Mouse (Mus musculus) B cell, adult 62 days (primary cell): Measurements from ENCODE around the gene Ccdc65. TPM values are rescaled to one million over a fixed set of nuclear protein-coding genes. Genes with fewer than 3 reads are reported as not detected.

Source experiments
- total RNA-seq: library from RNA; stranded (reverse); gene quantifications from 4 replicates; pipeline ENCODE4 v1.2.4, GENCODE M21; 2023

Ccdc65 gene
- not detected in 4 replicates for total RNA-seq

GRCm38 (mm10) chr15:98707766-98708372 is at the start of gene Ccdc65:
Gene Ccdc65 (plus strand): TSS chr15:98708207.

DNA sequence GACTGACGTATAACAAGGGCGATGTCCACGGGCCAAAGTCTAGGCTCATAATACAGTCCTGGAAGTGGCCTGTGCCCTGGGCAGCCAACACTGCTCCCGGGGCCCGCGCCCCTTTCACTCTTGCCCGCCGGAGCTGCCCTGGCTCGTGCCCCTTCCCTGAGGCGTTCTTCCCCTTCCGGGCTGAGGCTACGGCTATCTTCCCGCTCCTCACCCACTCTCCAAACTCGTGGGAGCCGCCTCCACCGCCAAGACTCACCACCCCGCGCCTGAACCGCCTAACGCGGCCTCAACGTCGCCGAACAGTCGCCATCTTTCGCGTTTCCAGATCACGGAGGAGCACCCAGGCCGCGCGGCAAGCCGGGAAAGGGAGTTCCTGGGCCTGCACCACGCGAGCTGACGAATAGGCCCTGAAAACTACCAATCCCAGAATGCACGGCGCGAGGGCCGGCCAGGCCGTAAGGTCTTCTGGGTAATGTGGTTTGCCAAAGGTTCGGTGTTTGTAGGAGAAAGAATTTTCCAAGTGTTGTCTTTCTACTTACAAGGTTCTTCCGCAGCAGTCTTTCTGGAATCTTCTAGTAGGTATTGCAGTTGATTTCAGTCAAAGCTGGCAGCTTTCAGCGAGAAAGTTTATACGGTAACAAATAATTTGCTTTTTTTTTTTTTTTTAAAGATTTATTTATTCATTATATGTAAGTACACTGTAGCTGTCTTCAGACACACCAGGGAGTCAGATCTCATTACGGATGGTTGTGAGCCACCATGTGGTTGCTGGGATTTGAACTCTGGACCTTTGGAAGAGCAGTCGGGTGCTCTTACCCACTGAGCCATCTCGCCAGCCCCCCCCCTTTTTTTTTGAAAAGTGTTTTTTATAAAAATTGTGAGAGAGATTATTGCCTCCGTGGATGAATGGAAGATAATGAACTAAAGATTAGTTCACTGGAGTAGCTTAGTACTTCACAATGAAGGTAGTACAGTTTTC is 45.2 kb upstream of the Ccdc65 start, which contains the start of gene Ddx23:
TSS of gene Ddx23 (minus strand) at position 328 of the 979 bp plus-strand sequence.

DNA sequence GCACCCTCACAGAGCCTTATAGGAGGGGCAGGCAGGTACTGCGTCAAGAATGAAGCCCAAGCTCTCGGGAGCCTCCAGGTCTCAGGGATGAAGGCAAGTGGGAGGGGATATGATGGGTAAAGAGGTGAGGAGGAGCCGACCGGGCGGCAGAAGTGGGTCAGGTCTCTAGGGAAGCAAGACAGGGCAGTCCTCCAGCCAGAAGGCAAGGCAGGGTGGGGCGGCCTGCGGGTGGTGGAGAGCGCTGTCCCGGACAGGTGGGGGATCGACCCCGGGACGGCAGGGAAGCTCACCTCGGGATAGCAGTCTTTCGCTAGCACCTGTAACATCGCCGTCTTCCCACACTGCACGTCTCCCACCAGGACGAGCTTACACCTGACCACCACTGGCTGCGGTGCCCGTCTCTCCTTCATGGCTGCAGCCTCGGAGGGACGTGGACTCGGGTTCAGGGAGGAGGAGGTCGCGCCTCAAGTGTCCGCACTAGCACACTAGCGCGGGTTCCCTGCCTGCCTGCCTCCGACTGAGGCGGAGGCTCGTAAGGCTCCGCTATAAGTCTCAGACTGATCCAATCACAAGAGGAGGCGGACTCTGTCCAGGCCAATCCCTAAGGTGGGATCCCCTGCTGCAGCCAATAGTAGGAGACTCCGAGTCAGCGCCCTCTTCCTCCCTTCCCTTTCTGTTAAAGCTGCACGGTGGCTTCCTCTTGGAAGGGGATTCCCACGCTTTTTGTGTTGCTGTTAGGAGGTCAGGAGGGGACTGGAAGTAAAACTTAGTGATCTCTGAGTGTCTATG is 30.9 kb upstream of the Ccdc65 start, which contains the start of gene Rnd1:
TSS of gene Rnd1 (minus strand) at position 522 of the 789 bp plus-strand sequence.

GRCm38 (mm10) chr15:98727443-98728321 is 19.7 kb downstream of the Ccdc65 start, which contains the start of gene Fkbp11:
Gene Fkbp11 (minus strand): TSS chr15:98728198.

GRCm38 (mm10) chr15:98762670-98763529 is 54.9 kb downstream of the Ccdc65 start, which contains the start of gene Arf3:
Gene Arf3 (minus strand): TSS chr15:98763214.

Other genes with a start within 250 kb of the Ccdc65 start
- not detected in 4 replicates for gene OR5BS1P, start 238.3 kb upstream of the Ccdc65 start, total RNA-seq
- not detected in 4 replicates for gene Lalba, start 225.5 kb upstream of the Ccdc65 start, total RNA-seq
- gene Olfr279, start 215.8 kb upstream of the Ccdc65 start, total RNA-seq, result not detected in 4 replicates
- 66.9 to 79.3 TPM (median 72.8 TPM) in 4 replicates for gene Kansl2, start 173.9 kb upstream of the Ccdc65 start, total RNA-seq
- 168 to 178 TPM (median 175 TPM) in 4 replicates for gene Ccnt1, start 137.3 kb upstream of the Ccdc65 start, total RNA-seq
- not detected in 4 replicates for gene 4930415O20Rik, start 137.2 kb upstream of the Ccdc65 start, total RNA-seq
- gene Adcy6, start 98.1 kb upstream of the Ccdc65 start, total RNA-seq, result 0.88 to 3.3 TPM (median 1.6 TPM) in 4 replicates
- not detected in 4 replicates for gene Cacnb3, start 77.4 kb upstream of the Ccdc65 start, total RNA-seq
- gene Ddx23, start 45.3 kb upstream of the Ccdc65 start, total RNA-seq, result 129 to 153 TPM (median 138 TPM) in 4 replicates
- 0.37 TPM in 1 of 4 replicates, not detected in the others for gene Rnd1, start 30.7 kb upstream of the Ccdc65 start, total RNA-seq
- gene Fkbp11, start 20.0 kb downstream of the Ccdc65 start, total RNA-seq, result 11.9 to 19.8 TPM (median 16.6 TPM) in 4 replicates
- gene Arf3, start 55.0 kb downstream of the Ccdc65 start, total RNA-seq, result 73.5 to 82.7 TPM (median 76.8 TPM) in 4 replicates
- 1.2 to 1.7 TPM (median 1.2 TPM) in 4 replicates for gene Wnt10b, start 69.9 kb downstream of the Ccdc65 start, total RNA-seq
- gene Wnt1, start 81.7 kb downstream of the Ccdc65 start, total RNA-seq, result not detected in 4 replicates
- 0.30 to 0.75 TPM (median 0.51 TPM) in 4 replicates for gene Ddn, start 101.3 kb downstream of the Ccdc65 start, total RNA-seq
- 76.4 to 85.2 TPM (median 81.4 TPM) in 4 replicates for gene Prkag1, start 123.3 kb downstream of the Ccdc65 start, total RNA-seq
- gene Kmt2d, start 163.0 kb downstream of the Ccdc65 start, total RNA-seq, result 186 to 196 TPM (median 194 TPM) in 4 replicates
- 14.3 to 22.0 TPM (median 18.0 TPM) in 4 replicates for gene Rhebl1, start 186.3 kb downstream of the Ccdc65 start, total RNA-seq
- gene Dhh, start 190.3 kb downstream of the Ccdc65 start, total RNA-seq, result not detected in 4 replicates
- gene Lmbr1l, start 210.0 kb downstream of the Ccdc65 start, total RNA-seq, result 238 to 253 TPM (median 250 TPM) in 4 replicates
- gene Tuba1b, start 226.4 kb downstream of the Ccdc65 start, total RNA-seq, result 132 to 163 TPM (median 139 TPM) in 4 replicates
- gene Gm49450, start 245.3 kb downstream of the Ccdc65 start, total RNA-seq, result not detected in 4 replicates
- 142 to 160 TPM (median 148 TPM) in 4 replicates for gene Tuba1a, start 245.5 kb downstream of the Ccdc65 start, total RNA-seq